Mouse (Mus musculus) v-Abl transformed pro-B cells (cell line): ENCODE measurements around the gene Sgms1.

ENCODE experiments used
- in situ Hi-C, 2 experiments: fragments of 400-800 bp; cut with MboI; formaldehyde crosslinking; loops; one replicate each; pipeline ENCODE4 v1.15.1; 2025; ENCODE audit not compliant: unreplicated experiment in 2 of 2

The Sgms1 gene

GRCm38 (mm10) chr19:32308311-32308710 is 81.2 kb downstream of the Sgms1 start:
- in situ Hi-C loops = loop anchor here in 1 of 2 experiments (5.0 kb wide), 1 partner anchor 36 kb away; no protein-coding TSS in a partner anchor

DNA sequence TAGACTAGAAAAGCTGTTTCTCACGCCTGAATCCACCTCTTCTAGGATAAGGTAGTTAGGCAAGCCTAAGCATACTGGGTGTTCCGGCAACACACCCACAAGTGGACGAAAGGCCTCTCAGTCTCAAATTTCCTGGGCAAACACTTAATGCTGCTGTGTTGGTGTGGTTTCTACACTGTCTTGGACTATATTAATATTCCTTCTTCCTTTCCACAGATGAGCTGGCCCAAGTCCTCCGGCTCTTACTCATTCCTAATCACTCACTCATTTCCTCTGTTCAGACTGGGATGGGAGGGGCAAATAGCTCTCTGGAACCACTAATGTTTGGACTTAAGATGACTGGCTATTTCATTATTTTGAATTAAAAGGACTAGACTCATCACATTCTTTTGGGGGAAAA is 84.6 kb downstream of the Sgms1 start:
- in situ Hi-C loops = loop anchor here (5.0 kb wide), 2 partner anchors 33 to 38 kb away; no protein-coding TSS in a partner anchor

GRCm38 (mm10) chr19:32304008-32304873 is 85.3 kb downstream of the Sgms1 start:
- in situ Hi-C loops = loop anchor here in 1 of 2 experiments (5.0 kb wide), 1 partner anchor 37 kb away; no protein-coding TSS in a partner anchor

GRCm38 (mm10) chr19:32302835-32303381 is 86.6 kb downstream of the Sgms1 start:
- in situ Hi-C loops = loop anchor here in 1 of 2 experiments (5.0 kb wide), 1 partner anchor 36 kb away; no protein-coding TSS in a partner anchor

DNA sequence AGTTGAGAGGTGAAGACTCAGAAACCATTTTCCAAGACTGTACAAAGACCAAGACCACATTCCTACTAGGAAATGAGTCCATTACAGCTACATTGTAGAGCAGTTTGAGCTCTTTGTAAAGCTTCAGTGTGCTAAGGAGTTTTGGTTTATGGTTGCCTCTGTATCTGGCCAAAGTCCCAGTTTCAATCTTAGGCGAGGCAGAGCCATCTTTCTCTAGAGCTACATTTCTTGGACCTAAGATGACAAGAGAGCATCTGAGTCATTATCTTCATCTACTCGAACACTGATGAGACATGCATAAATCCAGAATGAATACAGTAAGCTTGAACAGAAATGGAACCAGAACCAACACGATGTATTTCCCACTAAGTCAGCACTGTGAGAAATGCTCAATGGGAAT is 87.9 kb downstream of the Sgms1 start:
- in situ Hi-C loops = loop anchor here in 1 of 2 experiments (5.0 kb wide), 1 partner anchor 34 kb away; no protein-coding TSS in a partner anchor

DNA sequence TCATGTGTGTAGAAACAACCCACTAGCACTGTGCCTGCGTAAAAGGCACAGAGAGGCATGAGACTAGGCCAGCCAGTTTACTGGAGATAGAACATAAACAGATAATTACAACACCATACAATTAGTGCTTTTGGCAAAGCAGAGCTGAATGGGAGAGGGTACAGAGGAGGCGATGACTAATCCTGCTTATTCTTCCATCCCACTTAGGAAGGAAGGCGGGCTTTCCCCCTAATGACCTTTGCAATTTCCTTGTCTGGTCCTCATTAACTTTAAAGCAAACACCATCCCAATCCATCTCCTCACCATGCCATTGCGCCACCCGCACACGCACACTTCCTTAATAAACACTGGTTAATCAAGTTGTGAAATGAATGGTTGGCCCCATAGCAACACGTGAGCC is 91.3 kb downstream of the Sgms1 start:
- in situ Hi-C loops = no loop called here

GRCm38 (mm10) chr19:32296863-32297262 is 92.7 kb downstream of the Sgms1 start:
- in situ Hi-C loops = no loop called here

- in situ Hi-C loops = no loop called here
These were observed 93.9 kb downstream of the Sgms1 start for GRCm38 (mm10) chr19:32295581-32295980.

DNA sequence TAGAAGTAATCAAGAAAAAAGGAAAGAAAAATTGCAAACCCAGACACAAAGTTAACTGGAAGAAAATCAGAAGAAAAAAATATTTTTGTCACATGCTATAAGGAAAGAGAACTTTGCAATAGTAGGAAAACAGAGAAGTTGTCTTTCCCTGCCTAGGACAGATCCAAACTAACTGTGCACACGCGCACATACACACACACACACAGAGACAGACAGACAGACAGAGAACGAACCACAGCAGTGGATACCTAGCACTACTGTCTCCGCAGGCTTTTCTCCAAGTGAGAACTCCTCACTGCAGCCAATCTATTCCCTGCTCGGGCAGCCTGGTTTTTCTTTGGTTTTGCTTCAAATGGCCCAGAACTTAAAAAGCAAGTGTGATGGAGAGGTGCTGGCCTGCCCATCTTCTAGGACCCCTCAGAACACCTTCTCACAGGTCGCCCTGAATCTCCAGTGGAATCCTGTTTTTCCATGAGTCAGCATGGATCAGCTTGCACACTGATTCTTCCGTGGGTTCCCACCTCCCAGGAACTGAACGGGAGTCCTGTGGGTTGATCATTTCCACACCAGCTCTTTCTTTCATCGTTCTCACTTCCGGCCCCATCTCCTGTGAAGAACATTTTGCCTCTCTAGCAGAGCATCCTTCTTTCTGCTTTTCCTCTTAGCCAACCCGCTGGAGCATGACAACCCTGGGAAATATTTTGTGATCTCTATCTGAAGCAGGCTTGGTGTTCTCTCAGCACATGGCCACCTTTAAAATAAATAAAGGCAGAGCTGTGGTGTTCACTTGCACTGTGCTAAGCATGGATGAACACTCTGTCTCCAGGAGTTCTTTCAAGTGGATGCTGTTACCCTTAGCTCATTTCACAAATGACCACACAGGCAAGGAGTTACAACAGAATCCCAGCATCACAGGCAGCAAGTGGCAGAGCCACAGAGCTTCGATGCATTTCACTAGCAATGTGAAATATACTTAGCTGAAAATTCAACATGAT is 96.4 kb downstream of the Sgms1 start:
- in situ Hi-C loops = no loop called here

DNA sequence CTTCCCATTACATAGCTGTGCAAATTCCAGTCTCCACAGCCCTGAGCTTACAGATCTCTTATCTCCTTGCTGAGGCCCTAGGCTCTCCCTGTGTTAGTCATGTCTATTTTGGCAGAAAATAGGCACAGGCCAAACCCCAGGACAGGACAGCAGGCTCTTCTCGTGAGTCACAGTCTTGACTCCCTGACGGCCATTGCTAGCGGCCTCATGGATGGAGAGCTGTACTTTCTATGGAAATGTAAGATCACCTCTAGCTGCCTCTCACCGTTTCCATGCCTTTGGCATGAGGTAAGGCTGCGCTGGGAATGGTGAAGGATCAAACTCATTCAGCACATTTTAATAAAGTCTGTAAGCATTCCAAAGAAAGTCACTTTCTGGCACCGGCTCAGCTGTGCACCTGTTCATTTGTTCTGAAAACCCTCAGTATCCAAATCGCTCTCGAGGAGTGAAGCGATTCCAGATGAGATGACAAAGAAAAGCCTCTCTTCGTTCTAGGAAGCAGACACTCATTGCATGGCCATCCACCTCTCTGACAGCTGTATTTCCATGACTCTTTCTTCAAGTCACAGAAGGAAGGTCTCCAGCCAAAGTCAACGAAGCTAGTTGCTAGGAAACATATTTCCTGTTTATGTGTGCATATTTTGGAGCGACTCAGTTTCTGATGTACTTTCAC is 97.3 kb downstream of the Sgms1 start:
- in situ Hi-C loops = no loop called here

DNA sequence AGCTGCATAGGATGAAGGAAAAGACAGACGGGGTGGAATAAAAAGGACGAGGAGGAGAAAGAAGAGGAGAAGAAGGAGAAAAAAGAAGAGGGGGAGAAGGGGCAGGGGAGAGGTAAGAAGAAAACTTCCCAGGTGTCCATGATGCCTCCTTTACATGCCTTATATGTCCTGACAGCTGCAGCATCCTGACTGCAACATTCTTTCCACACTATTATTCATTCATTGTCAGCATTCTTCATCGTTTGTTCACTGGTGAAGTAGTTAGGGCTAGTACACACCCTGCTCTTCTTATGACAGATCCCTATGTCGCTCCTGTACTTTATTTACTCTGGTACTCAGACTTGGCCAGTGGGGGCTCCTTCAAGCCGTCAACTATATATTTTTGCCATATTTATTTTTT is 98.4 kb downstream of the Sgms1 start:
- in situ Hi-C loops = no loop called here

GRCm38 (mm10) chr19:32288895-32289294 is 100.6 kb downstream of the Sgms1 start:
- in situ Hi-C loops = no loop called here

DNA sequence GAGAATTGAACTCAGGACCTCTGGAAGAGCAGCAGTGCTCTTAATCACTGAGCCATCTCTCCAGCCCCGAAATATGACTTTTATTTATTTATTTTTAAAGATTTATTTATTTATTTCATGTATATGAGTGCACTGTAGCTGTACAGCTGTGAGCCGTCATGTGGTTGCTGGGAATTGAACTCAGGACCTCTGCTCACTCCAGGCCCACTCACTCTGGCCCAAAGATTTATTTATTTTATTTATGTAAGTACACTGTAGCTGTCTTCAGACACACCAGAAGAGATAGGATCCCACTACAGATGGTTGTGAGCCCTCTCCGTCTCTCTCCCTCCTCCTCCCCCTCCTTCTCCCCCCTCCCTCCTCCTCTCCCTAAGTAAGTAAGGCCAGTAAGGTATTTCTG is 101.7 kb downstream of the Sgms1 start:
- in situ Hi-C loops = no loop called here

GRCm38 (mm10) chr19:32285455-32285831 is 104.1 kb downstream of the Sgms1 start:
- in situ Hi-C loops = no loop called here

- in situ Hi-C loops = no loop called here
These were observed 104.6 kb downstream of the Sgms1 start for GRCm38 (mm10) chr19:32284681-32285454.

DNA sequence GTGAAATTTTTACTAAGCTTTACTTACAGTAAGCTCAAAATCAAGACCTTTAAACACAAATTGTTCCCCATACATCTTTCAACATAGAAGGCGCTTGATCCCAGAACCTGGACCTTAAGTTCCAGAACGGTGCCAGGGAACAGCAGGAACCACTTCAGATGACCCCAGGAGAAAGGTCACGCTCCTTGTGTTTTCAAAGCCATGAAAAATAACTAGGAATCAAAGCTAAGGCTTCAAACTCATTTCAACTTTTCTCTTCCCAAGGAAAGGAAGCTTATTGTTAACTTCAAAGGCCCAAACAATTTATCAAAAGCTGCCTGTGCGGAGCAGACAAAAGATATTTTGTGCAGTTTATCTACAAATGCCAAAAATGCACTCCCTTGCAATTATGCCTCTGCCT is 107.6 kb downstream of the Sgms1 start:
- in situ Hi-C loops = no loop called here

DNA sequence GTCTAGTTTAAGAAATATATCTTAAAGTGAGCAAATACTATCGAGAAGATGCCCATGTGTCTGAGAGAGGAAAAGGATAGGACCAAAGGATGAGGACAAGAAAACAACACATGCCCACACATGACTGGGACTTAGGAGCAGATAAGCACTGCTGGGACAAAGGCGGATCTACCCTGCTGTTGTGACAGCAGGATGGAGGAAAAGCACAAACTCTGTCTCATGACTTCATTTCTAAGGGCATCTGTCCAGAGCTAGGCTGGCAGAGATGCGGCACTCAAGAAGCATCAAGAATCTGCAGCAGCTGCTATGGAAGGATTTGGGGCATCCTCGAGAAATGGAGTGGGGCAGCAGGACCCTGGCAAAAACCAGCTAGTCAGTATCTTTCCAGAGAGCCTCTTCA is 109.1 kb downstream of the Sgms1 start:
- in situ Hi-C loops = no loop called here

- in situ Hi-C loops = no loop called here
These were observed 110.1 kb downstream of the Sgms1 start for GRCm38 (mm10) chr19:32279400-32279799.

DNA sequence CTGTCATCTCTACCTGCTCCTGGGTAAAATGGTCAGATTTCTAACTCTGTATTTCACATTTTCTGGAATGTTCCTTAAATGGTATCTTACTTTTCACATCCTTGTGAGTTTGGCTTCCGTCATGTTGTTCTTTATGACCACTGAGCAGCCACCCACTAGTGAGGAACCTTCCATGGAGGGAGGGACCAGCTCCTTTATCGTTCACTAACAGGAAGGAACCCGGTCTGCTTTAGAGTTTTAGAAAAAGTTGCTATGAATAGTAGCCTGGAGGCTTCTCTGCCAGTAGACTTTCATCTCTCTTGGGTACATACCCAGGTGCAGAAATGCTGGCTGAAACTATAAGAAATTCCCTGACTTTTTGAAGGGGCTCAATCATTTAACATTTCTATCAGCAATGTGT is 111.6 kb downstream of the Sgms1 start:
- in situ Hi-C loops = no loop called here
